Mouse (Mus musculus) bone marrow, adult 2 months (tissue): ENCODE measurements around the gene L3mbtl4.

Experiments
- CTCF ChIP-seq: fragments of 200-500 bp; IDR thresholded peaks from 2 replicates; pipeline ENCODE4 v1.5.1; 2011; ENCODE audit warnings: low read length, control low read depth; ENCODE audit not compliant: control insufficient read depth, insufficient read depth
- POLR2A ChIP-seq: fragments of 200-500 bp; IDR thresholded peaks from 2 replicates; pipeline ENCODE4 v1.6.1; 2011; ENCODE audit warnings: low read depth, mild to moderate bottlenecking, control low read depth, low read length, borderline replicate concordance; ENCODE audit not compliant: control insufficient read depth

GRCm38 (mm10) chr17:68275138-68275537 lies 1.5 kb downstream of the L3mbtl4 start:
- TF ChIP-seq CTCF = no peak
- TF ChIP-seq POLR2A = no peak
